Mouse (Mus musculus) embryo, embryonic 10.5 days (tissue): ENCODE data around the gene BB287469.
"Not testable (repeated sequence)": the region's sequence is repeated elsewhere in the genome, so short reads cannot be mapped to it uniquely, and the experiment has no call there.

Source experiments
- DNase-seq: peaks from one replicate; pipeline ENCODE4 v3.0.0-alpha.2; 2015; ENCODE audit warnings: low spot score

The BB287469 gene

GRCm38 (mm10) chr12:87816277-87816676 is at the start of gene BB287469:
BB287469 (plus strand) TSS chr12:87816577.
- DNase-seq, result not testable (repeated sequence)

- not testable (repeated sequence) for DNase-seq
Observed at GRCm38 (mm10) chr12:87775655-87776054, 40.7 kb upstream of the BB287469 start, which contains the start of gene Gm21319. Gm21319 (minus strand) TSS chr12:87775755.

GRCm38 (mm10) chr12:87795212-87795611 is 21.2 kb upstream of the BB287469 start, which contains the start of gene Gm21936:
Gm21936 (plus strand) TSS chr12:87795512.
- not testable (repeated sequence) for DNase-seq

DNA sequence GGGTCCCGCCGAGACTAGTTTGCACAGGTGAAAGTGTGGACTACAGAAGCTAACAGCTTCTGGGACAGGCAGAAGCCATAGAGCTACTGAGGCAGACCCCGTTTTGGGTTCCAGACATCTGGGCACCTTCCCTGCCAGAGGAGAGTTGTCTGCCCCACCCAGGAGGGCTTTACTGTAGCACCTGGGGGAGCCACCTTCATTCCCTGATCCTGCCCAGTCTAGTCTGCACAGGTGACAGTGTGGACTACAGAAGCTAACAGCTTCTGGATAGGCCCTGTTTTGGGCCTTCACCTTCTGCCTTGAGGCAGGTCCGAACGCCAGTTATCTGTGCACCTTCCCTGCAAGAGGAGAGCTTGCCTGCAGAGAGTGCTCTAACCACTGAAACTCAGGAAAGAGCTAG is 18.4 kb upstream of the BB287469 start:
- not testable (repeated sequence) for DNase-seq

DNA sequence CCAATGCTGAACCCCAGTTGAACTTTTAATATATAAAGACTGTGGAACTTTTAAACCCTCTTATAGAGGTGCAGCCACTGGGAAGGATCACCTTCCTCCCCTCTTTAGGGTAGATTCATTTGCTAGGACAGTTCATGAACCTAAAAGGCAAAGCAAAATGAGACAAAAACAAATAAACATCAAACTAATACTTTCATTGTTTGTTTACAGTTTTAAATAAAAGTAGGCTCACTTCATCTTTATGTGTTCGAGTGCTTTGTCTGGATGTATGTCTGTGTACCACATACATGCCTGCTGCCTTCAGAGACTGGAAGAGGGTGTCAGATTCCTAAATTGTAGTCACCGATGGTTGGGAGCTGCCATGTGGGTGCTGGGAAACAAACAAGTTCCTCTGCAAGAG is 25.9 kb downstream of the BB287469 start, which contains the start of gene Gm2001:
Gene Gm2001, minus strand, starts transcription at position 101 of the 400 bp plus-strand sequence.
- not testable (repeated sequence) for DNase-seq

DNA sequence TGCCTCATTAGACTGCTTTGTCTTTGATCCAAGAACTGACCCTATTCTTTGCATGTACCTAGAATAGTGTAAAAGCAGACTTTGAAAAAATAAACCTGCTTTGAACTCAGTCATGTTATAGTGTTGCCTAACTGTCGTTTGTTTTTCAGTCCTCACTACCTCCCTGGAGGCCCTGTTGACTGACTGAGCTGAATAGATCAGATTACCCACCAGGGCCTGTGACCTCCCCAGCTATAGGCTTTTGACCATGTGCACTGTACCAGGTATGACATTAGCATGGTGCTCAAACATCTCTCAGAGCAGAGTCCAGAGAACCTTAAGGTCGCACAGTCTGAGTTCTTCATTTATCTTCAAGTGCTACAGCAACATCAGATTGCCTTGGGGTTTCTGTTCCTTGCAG is 34.3 kb downstream of the BB287469 start:
- not testable (repeated sequence) for DNase-seq

DNA sequence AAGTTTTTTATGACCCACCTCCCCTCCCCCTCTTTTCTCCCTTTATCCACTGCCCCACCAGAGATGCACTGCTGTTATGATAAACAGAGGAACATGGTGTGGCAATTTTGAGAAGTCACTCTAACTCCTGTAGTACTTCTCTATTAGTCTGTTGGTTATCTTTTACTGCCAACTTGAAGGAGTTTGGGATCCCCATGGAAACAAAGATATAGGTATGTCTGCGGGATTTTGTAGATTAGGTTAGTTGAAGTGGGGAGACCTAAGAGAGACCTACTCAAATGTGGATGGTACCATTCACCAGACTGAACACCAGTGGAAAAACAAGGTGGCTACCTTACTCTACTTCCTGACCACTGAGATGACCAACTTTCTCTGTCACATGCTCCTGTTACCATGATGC is 39.7 kb downstream of the BB287469 start:
- DNase-seq, result not testable (repeated sequence)

DNA sequence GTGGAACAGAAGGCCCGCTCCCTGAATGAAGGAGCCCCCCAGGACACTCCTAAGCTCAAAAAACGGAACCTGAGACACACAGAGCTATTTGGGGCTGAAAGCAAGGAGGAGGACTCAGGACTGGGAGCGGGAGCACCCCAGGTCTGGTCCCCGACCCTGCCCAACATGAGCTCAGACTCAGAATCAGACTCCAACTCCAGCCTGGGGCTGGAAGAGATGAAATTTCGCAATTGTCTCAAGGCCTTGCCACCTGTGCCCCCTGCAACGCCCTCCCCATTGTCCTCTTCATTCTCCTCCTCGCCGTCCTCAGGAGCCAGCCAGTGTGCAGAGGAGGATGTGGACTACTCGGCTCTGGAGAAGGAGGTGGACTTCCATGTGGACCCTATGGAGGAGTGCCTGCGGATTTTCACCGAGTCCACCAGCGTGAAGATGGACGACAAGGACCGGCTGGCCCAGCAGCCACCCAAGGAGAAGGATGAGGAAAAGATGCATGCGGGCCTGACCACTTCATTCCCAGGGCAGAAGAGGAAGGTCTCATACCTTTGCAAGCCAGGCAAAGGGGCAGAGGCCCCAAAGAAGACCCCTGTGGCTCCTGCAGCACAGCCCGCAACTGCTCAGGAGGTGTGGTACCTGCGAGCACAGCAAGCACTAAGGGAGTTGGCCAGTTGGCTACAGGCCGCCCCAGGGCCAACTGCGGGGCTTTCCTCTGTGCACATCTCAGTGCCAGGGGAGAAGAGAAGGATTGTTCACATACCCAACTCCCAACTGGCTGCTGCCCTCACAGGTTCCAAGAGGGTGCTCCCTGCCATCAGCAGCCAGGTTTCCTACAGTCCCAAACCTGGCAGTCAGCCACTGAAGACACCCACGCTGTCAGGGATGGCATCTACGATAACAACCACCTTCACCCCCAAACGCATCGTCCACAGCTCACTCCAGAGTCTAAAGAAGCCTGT is 45.6 kb downstream of the BB287469 start:
- DNase-seq, result not testable (repeated sequence)

DNA sequence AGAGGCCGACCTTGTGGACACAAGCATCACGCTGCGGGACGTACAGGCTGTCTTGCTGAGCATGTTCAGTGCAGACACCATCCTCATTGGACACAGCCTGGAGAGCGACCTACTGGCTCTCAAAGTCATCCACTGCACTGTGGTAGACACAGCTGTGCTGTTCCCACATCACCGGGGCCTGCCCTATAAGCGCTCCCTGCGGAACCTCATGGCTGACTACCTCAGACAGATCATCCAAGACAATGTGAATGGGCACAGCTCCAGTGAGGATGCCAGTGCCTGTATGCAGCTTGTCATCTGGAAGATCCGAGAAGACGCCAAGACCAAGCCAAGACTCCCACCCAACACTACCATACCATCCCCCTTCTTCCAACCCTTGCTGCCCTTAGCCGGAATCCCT is 47.3 kb downstream of the BB287469 start:
- not testable (repeated sequence) for DNase-seq

DNA sequence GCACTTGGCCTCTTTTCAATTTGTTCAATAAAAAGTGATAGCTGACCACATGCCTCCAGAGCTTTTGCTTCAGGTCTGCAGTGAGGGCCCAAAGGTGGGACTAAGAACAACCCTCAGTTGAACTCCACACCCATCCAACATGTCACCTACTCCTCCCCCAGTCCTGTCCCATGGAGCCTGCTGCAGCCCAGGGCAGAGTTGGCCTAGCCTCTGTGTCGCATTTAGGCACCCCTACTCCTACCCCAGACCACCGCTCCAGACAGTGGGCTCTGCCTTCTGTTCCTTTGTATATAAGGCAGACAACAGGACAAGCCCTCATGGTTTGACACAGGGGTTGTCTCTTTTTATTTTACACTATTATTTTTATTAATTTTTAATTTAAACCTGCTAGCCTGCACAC is 47.7 kb downstream of the BB287469 start:
- DNase-seq, result not testable (repeated sequence)
